Mouse (Mus musculus): ENCODE measurements around the gene Sec61b. TPM values are rescaled to one million over a fixed set of nuclear protein-coding genes. Genes with fewer than 3 reads are reported as not detected.
A peak's percentile ranks its signal among the peaks of the same experiment; 100 is the strongest.

The Sec61b gene
- 149 and 260 TPM in 2 replicates for polyA plus RNA-seq (2011; ENCODE audit: insufficient read depth, insufficient read length, low replicate concordance, missing spikeins)

GRCm38 (mm10) chr4:47473968-47474729, at the start of gene Sec61b, which contains the start of gene Alg2:
Gene Sec61b, plus strand, starts transcription at chr4:47474658.
Gene Alg2, minus strand, starts transcription at chr4:47474333.
- WGBS, result 0% methylated on average over 58 of the region's 58 CpGs
- TF ChIP-seq POLR2A (IDR thresholded peaks at IDR 0.05; ENCODE audit: borderline replicate concordance, control insufficient read depth, low read depth, low read length) (peak; percentile 73; the same call in 1 of the 2 replicates), CTCF (IDR thresholded peaks at IDR 0.05; ENCODE audit: control insufficient read depth, insufficient read depth, low read length) (no peak)
- peak within 1 kb of the TSS; percentile 80 for H3K27ac ChIP-seq (ENCODE audit: control insufficient read depth, insufficient read depth, low read depth, low read length, poor library complexity)
- H3K4me3 ChIP-seq (replicated peaks; ENCODE audit: control insufficient read depth, low read depth, low read length), result peak within 1 kb of the TSS; percentile 92
- no peaks in the 10 kb centered on the region for H3K4me1 ChIP-seq (ENCODE audit: control insufficient read depth, insufficient read depth, low read length)

- no peak for TF ChIP-seq CTCF (IDR thresholded peaks at IDR 0.05; ENCODE audit: control insufficient read depth, insufficient read depth, low read length)
- TF ChIP-seq POLR2A (IDR thresholded peaks at IDR 0.05; ENCODE audit: borderline replicate concordance, control insufficient read depth, low read depth, low read length), result no peak
- WGBS, result 17% methylated on average over 16 of the region's 16 CpGs
- H3K4me3 ChIP-seq (replicated peaks; ENCODE audit: control insufficient read depth, low read depth, low read length), result no peak overlapping the region
- peaks cover 2% of the 10 kb centered on the region; the same call in 1 of the 2 replicates for H3K4me1 ChIP-seq (ENCODE audit: control insufficient read depth, insufficient read depth, low read length)
- H3K27ac ChIP-seq (ENCODE audit: control insufficient read depth, insufficient read depth, low read depth, low read length, poor library complexity), result no peak overlapping the region
Measured at GRCm38 (mm10) chr4:47425247-47425830, 49.1 kb upstream of the Sec61b start.

GRCm38 (mm10) chr4:47427606-47428005, 46.9 kb upstream of the Sec61b start:
- TF ChIP-seq POLR2A (IDR thresholded peaks at IDR 0.05; ENCODE audit: borderline replicate concordance, control insufficient read depth, low read depth, low read length) (no peak), CTCF (IDR thresholded peaks at IDR 0.05; ENCODE audit: control insufficient read depth, insufficient read depth, low read length) (no peak)
- Histone ChIP-seq H3K4me3 (replicated peaks; ENCODE audit: control insufficient read depth, low read depth, low read length) (no peak overlapping the region), H3K4me1 (ENCODE audit: control insufficient read depth, insufficient read depth, low read length) (peaks cover 2% of the 10 kb centered on the region; the same call in 1 of the 2 replicates), H3K27ac (ENCODE audit: control insufficient read depth, insufficient read depth, low read depth, low read length, poor library complexity) (no peak overlapping the region)
- 79% methylated on average over 3 of the region's 3 CpGs for WGBS

GRCm38 (mm10) chr4:47430557-47430956, 43.9 kb upstream of the Sec61b start:
- WGBS, result 34% methylated on average over 6 of the region's 6 CpGs
- TF ChIP-seq CTCF (IDR thresholded peaks at IDR 0.05; ENCODE audit: control insufficient read depth, insufficient read depth, low read length) (no peak), POLR2A (IDR thresholded peaks at IDR 0.05; ENCODE audit: borderline replicate concordance, control insufficient read depth, low read depth, low read length) (no peak)
- Histone ChIP-seq H3K4me1 (ENCODE audit: control insufficient read depth, insufficient read depth, low read length) (peaks cover 2% of the 10 kb centered on the region; the same call in 1 of the 2 replicates), H3K27ac (ENCODE audit: control insufficient read depth, insufficient read depth, low read depth, low read length, poor library complexity) (no peak overlapping the region), H3K4me3 (replicated peaks; ENCODE audit: control insufficient read depth, low read depth, low read length) (no peak overlapping the region)

- H3K4me1 ChIP-seq (ENCODE audit: control insufficient read depth, insufficient read depth, low read length), result peaks cover 2% of the 10 kb centered on the region; the same call in 1 of the 2 replicates
Measured at GRCm38 (mm10) chr4:47431081-47431480, 43.4 kb upstream of the Sec61b start.

GRCm38 (mm10) chr4:47432766-47433165, 41.7 kb upstream of the Sec61b start:
- H3K4me3 ChIP-seq (replicated peaks; ENCODE audit: control insufficient read depth, low read depth, low read length), result no peak overlapping the region
- TF ChIP-seq POLR2A (IDR thresholded peaks at IDR 0.05; ENCODE audit: borderline replicate concordance, control insufficient read depth, low read depth, low read length) (no peak), CTCF (IDR thresholded peaks at IDR 0.05; ENCODE audit: control insufficient read depth, insufficient read depth, low read length) (no peak)
- H3K4me1 ChIP-seq (ENCODE audit: control insufficient read depth, insufficient read depth, low read length), result peaks cover 2% of the 10 kb centered on the region; the same call in 1 of the 2 replicates
- H3K27ac ChIP-seq (ENCODE audit: control insufficient read depth, insufficient read depth, low read depth, low read length, poor library complexity), result no peak overlapping the region
- WGBS, result 85% methylated on average over 7 of the region's 7 CpGs

More at GRCm38 (mm10) chr4:47431081-47431480, 43.4 kb upstream of the Sec61b start:
- no peak overlapping the region for H3K4me3 ChIP-seq (replicated peaks; ENCODE audit: control insufficient read depth, low read depth, low read length)
- 74% methylated on average over 5 of the region's 5 CpGs for WGBS
- TF ChIP-seq POLR2A (IDR thresholded peaks at IDR 0.05; ENCODE audit: borderline replicate concordance, control insufficient read depth, low read depth, low read length), result no peak
- TF ChIP-seq CTCF (IDR thresholded peaks at IDR 0.05; ENCODE audit: control insufficient read depth, insufficient read depth, low read length), result no peak
- no peak overlapping the region for H3K27ac ChIP-seq (ENCODE audit: control insufficient read depth, insufficient read depth, low read depth, low read length, poor library complexity)

GRCm38 (mm10) chr4:47435131-47435530, 39.3 kb upstream of the Sec61b start:
- WGBS, result 81% methylated on average over 12 of the region's 12 CpGs
- Histone ChIP-seq H3K27ac (ENCODE audit: control insufficient read depth, insufficient read depth, low read depth, low read length, poor library complexity) (no peak overlapping the region), H3K4me1 (ENCODE audit: control insufficient read depth, insufficient read depth, low read length) (no peaks in the 10 kb centered on the region; the same call in 1 of the 2 replicates), H3K4me3 (replicated peaks; ENCODE audit: control insufficient read depth, low read depth, low read length) (no peak overlapping the region)
- TF ChIP-seq CTCF (IDR thresholded peaks at IDR 0.05; ENCODE audit: control insufficient read depth, insufficient read depth, low read length) (no peak), POLR2A (IDR thresholded peaks at IDR 0.05; ENCODE audit: borderline replicate concordance, control insufficient read depth, low read depth, low read length) (no peak)

Data from bone marrow, adult 2 months (tissue).